Mouse (Mus musculus): Measurements from ENCODE around the gene Dpm3.
"Not testable (repeated sequence)": the region's sequence is repeated elsewhere in the genome, so short reads cannot be mapped to it uniquely, and the experiment has no call there.

The Dpm3 gene

DNA sequence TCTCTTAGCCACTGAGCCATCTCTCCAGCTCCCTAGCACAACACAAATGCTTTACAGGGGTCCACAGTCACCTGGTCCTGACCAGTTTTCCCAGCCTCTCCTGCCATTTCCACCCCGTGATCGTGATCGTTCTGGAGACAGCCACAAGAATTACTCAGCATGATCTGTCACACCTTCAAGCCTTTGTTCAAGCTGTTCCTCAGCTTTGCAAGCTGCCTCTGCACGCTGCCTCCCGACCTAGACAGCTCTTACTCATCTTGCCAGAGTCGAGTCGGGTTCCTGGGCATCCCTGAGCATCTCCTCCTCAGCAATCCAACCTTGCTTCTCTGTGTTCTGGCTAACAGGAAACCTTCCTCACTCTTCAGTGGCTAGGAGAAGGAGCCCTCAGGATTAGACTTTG, at the start of gene Dpm3:
Gene Dpm3 (plus strand): TSS at position 283 of the 400 bp plus-strand sequence.
- DNase-seq = no peak

DNA sequence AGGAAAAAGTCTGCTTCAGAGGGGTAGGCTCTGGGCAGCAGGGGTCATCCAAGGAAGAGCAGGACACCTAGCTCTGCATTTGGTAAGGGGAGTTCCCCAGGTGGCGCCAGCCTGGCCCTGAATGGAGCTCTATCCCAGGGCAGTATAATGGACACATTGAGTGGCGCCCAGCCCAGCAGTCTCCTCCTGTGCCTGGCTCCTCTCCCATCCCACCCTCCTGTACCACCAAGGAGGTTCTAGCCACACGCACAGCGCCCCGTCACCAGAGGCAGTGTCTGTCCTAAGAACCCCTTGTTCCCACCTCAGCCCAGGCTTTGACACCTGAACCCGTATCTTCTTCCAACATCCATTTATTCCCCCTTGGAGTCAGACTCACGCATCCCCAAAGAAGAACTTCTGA, 49.4 kb upstream of the Dpm3 start:
- DNase-seq = no peak

DNA sequence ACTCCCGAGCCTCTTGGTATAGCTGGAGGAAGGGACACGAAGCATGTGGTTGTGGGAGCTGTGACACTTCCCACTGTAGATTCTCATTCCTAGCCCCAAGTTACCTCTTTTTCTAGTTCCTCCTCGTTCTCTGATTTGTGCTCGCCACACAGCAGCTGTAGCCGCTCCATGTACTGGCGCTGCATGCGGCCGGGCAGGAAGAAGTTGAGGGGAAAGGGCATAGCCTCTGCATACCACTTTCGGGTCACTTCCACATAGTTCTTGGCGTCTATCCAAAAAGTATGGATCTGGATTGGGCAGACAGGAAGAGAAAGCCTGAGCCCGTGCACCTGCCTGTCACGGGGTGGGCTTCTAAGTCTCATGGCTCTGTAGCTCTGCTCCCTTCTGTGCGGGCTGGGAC, 49.0 kb upstream of the Dpm3 start:
- peak; percentile 66 for DNase-seq

DNA sequence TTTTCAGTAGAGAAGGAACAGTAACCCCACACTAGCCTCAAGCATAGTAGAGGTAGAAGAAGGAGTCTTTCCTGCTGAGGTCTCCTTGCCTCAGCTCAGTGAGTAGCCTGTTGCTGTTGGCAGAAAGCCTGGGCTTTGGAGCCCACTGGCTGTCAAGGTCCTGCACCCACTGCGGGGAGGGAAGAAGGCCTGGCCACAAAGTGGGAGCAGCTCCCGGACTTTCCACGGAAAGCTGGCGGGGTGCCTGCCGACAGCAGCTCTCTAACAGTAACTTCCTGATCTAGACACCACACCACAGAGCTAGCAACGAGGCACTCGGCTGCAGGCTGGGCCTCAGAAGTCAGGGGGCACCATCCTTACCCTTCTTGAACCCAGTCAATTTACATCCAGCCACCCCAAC, 48.4 kb upstream of the Dpm3 start:
- DNase-seq = peak; percentile 87

DNA sequence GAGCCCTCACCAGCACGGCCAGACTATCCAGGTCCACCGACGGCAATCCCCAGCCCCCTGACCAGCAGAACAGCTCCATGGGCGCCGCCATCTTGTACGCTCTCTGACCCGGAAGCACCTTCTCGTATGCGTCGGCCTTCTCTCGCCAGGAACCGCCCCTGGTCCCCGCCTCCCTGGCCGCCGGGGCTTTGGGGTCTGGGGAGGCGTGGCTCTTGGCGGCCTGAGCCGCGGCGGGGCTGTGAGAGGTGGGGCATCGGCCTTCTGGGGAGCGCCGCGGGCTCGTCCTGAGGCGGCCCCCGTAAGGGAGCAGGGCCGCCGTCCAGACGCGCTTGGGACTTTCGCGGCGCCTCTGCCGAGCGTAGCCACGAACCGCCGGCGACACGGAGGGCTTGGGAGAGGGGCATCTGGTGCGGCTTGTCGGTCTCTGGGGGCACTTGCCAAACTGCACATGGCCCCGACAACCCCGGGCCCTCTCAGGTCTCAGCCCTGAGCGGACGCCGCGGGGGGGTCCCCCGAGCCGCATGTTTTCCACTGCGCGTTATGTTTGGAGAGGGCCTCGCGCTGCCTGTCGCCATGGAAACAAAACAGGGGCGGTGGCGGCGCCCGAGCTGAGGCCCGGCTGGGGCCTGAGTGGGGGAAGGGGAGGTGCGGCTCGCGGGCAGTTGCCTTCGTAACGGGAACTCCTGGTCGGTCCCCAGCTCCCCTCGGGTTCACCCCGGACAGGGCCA, 45.2 kb upstream of the Dpm3 start:
- peak; percentile 96 for DNase-seq

DNA sequence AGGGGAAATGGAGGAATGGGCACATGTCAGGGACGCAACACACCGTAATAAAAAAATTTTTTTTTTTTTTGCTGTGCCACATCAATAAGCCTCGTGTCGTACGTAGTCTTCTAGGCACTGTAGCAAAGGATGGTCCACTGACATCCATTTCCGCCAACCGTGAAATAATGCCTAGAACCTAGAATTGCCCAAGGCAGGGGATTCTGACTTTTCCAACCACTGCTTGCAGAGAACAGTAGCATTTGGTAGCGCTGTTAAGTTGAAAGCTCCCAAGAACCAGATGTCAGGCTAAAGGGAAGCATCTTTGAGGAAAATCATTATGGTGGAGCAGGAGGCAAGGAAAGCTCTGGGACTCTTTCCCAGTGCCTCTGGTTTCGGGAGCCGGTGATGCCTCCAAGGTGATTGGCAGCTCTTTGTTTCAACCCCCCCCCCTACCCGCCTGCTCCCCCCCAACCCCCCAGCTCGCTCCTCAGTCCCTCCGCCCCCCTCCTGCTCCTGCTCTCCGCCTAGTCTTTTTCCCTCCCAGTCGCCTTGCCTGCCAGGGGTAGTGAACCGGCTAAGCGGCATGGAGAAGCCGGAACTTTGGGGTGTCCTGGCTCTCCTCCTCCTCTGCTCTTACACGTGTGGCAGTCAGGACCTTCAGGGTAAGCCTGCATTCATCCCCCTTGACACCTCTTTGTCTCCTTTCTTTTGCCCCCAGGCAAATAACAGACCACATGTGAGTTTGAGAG, 44.3 kb upstream of the Dpm3 start, which contains the start of gene Thbs3:
Gene Thbs3 (plus strand): TSS at position 500 of the 731 bp plus-strand sequence.
- peak; percentile 58 for DNase-seq

DNA sequence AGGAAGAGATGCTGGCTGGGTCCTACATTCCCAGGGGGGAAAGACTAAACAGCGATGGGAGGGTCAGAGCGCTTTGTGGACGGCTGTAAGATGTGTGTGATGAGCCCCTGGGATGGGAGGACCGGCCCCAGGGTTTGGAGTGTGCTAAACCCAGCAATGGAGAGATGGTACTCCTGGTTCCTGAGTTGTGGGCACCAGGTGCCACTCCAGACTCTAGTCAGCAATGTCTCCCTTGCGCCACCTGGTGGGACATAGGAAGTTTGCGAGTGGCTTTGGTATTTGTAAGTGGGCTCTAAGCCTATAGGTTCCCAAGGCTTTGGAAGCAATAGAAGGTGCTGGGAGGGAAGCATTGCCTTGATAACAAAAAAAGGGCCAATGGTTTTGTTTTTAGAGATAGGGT, 43.3 kb upstream of the Dpm3 start:
- DNase-seq = peak; percentile 92

DNA sequence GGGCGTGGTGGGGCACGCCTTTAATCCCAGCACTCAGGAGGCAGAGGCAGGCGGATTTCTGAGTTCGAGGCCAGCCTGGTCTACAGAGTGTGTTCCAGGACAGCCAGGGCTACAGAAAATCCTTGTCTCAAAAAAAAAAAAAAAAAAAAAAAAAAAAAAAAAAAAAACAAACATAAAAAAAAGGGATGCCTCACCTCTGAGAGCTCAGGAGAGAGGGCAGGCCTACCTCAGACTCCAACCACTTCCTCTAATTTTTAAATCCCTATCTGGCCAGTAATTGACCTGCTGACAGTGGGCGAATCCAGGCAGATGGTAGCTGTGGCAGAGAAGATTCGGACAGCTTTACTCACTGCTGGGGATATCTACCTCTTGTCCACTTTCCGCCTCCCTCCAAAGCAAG, 42.8 kb upstream of the Dpm3 start:
- not testable (repeated sequence) for DNase-seq

DNA sequence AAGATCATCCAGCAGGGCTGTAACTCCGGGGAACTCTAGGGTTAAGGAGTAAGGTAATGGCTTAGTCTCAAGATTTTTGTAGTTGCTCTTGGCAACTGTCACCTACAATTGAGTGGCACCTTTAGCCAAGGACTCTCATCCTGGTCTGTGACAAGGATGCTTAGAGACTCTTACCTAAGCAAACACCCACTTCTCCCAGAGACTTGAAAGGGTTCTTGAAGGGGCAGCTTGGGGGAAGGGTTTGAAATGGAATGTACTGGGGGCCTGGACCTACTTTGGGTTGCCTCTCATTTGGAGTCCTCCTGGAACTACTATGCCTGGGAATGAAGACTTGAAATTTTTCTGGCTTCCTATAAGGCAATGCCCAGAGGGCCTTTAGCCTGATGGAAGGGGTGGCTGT, 40.9 kb upstream of the Dpm3 start:
- no peak for DNase-seq

DNA sequence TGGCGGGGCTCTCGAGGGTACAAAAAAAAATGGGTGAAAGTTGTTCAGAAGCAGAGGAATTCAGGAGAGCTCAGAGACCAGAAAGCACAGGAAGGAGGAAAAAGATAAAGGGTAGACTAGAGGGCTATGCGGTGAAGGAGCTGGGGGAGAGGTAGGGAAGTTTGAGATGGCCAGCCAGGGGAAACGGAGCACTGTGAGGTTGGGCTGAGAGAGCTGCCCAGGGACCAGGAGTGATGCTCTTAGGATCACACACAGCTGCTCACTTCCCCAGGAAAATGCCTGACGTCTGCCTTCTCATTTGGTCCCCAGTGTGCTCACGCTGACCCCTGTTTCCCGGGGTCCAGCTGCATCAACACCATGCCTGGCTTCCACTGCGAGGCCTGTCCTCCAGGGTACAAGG, 39.6 kb upstream of the Dpm3 start:
- DNase-seq = peak; percentile 4

DNA sequence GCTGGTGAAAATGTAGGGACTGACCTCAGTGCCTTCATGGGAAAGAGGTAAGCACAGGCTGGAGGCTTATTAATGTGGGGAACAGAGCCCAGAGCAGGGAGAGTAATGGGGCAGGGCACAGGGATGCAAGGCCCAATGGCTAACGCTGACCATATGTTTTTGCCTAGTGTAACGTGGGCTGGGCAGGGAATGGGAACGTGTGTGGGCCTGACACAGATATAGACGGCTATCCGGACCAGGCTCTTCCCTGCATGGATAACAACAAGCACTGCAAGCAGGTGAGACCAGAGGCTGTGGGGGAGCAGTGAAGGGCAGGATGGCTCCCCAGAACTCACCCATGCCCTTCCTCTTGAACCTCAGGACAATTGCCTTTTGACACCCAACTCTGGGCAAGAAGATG, 38.0 kb upstream of the Dpm3 start:
- DNase-seq = no peak

DNA sequence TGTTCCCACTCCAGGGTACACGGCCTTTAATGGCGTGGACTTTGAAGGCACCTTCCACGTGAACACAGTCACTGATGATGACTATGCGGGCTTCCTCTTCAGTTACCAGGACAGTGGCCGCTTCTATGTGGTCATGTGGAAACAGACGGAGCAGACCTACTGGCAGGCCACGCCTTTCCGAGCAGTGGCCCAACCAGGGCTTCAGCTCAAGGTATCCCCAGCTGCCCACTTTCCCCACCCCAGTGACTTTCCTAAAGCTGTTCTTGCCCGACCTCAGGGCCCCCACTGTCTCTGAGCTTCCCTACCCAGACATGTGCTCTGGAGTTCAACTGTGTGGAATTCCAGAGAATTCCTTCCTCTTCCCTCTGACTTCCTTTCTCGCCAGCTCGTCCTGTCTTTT, 34.4 kb upstream of the Dpm3 start:
- DNase-seq = no peak

DNA sequence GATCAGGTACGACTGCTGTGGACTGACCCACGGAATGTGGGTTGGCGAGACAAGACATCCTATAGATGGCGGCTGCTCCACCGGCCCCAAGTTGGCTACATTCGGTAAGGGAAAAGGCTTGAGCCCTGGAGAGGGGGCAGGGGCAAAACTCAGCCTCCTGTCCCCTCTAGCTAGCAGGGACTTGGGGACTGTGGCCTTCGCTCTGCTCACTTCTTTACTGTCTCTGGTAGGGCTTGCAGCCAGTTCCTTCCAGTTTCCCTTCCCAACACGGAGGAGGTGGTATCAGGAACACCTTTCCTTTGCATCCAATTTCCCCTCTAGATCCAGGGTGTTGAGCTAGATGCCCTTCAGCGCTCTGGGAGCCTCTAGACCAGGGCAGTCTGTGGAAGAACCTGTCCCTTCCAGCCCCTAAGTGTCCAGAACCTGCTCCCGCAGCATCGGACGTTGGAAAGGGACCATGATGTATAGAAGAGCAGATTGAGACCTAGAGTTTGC, 33.8 kb upstream of the Dpm3 start:
- DNase-seq = no peak

DNA sequence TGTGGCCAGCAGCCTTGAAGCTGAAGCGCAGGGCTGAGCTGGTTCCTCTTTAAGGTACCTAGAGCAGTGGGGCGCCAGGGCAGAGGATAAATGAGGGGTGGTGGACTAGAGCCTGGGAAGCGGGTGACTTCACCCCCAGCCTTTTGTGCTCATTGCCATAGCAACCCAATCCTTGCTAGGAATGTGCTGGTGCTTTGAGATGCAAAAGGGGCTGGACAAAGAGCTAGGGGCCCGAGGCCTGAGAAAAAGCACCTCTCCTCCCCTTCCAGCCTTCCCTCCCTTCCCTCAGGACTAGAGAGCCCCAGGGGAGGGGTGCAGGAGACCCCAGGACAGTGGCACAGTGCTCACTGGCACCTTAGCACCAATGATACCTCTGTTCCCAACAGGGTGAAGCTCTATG, 33.2 kb upstream of the Dpm3 start:
- no peak for DNase-seq

DNA sequence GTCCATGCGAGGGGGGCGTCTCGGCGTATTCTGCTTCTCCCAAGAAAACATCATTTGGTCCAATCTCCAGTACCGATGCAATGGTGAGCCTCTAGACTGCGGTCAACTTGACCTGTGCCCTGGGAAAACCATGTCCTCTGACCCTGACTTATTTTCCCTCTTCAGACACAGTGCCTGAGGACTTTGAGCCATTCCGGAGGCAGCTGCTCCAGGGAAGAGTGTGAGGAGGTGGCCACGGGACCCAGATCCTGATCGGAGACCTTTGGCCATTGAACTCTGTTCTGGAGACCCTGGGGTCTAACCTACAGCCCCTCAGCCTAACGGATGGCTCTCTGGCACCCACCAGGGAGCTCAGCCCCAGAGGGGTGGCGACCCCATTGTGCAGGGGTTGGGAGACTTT, 32.8 kb upstream of the Dpm3 start:
- no peak for DNase-seq

DNA sequence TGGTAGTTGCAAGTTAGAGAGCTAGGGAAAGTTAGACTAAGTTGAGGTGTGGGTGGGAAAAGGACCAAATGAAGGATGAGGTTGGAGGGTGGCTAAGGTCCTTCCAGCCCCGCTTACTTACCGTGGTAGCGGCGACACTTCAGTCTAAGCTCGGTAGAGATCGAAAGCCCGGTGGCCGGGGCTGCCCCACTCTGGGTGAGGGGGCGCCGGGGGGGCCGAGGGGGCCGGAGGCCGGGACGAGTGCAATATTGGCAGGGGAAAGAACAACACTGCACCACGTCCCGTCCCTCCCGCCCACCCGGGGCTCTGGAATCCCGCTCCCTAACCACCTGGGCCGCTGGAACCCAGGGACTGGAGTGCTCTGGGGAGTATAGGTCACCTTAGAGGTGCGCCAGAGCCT, 32.3 kb upstream of the Dpm3 start, which contains the start of gene Mtx1:
Gene Mtx1 (minus strand): TSS at position 189 of the 400 bp plus-strand sequence.
- DNase-seq = peak; percentile 53

DNA sequence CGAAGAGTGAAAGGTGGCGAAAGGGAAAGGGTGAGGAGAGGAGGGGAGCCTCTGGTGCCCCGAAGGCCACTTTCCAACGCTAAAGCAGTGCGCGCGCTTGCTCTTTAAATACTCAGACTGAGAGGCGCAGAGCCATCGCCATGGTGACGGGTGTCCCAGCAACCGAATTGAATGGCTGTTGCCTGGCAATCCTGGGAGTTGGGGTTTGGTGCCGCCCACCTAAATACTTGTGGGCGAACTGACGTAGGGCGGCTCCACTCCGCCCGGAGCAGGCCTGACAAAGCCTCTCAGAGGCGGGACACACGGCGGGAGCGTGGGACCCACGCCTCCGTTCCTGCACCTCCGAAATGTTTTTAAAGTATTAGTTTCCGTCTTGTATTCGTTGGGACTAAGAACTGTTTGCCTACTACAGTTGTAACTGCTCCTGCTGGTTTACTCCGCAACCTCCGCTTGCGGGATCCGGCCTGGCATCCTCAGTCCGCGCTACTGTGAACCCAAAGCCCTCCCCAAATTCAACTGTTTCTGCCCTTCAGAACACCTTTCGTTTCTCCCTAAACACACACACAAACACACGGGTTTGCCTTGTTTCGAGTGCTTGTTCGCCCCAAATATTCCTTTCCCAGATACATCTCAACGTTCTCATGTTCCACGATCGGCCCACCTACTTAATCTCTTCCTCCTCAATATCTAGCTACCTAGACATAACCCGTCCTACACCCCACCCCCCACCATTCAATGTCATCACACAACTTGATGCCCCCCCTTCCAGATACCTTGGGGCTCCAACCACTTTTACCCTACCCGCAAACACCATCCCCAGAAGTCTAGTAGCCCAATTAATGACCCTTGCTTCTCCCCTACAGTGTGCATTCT, 31.6 kb upstream of the Dpm3 start:
- DNase-seq = peak; percentile 92

DNA sequence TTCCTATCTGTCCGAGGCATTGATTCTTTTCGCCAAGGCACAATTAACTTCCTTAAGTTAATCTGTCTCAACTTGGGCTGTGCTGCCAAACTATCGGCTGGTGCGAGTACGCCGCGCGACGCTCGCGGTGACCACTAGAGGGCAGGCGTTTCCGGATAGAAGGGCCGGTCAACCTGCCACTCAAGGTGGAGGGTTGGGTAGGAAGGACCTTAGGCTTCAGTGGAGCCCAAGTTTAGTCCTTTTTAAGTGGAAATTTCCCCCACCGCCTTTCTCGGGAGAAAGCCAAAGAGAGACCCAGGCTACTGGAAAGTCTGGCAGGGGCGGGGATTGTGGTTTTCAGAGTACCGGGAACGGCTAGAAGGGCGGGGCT, 31.0 kb upstream of the Dpm3 start:
- DNase-seq = peak; percentile 94

DNA sequence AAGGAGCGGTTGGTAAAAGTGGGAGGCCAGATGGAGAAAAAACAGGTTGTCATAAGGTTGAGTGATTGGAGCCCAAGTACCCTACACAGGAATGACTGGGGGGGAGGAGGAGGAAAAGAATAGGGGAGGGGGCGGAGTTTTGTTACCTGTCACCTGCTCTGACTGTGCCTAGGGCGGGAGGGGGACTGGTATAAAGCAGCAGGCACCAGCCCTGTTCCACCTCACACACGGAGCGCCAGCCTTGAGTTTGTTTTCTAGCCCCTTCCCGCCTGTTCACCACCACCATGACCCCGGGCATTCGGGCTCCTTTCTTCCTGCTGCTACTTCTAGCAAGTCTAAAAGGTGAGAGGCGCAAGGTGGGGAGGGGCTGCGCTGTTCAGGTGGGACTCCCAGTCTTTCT, 30.3 kb upstream of the Dpm3 start, which contains the start of gene Muc1:
Gene Muc1 (plus strand): TSS at position 222 of the 400 bp plus-strand sequence.
- DNase-seq = peak; percentile 66

DNA sequence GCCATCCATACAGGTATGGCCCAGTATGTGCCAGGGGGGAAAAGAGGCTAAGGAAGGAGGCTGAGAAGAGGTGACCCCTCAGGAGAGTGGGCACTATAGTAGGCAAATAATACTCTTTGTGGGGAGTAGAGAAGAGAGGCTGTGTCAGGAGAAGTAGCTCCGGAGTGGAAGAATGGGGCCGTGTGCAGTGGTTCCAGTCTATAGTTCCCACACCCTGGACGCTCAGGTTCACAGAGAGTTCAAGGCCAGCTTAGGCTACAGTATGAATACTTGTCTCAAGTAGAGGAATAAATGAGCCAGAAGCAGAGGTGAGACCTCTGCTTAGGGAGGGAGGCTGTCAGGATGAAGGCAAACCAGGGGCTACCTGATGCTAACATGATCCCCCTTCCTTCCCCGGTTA, 29.9 kb upstream of the Dpm3 start:
- DNase-seq = no peak

DNA sequence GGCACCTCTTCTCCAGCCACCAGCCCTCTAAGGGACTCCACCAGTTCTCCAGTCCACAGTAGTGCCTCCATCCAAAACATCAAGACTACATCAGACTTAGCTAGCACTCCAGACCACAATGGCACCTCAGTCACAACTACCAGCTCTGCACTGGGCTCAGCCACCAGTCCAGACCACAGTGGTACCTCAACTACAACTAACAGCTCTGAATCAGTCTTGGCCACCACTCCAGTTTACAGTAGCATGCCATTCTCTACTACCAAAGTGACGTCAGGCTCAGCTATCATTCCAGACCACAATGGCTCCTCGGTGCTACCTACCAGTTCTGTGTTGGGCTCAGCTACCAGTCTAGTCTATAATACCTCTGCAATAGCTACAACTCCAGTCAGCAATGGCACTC, 28.6 kb upstream of the Dpm3 start:
- DNase-seq = no peak

DNA sequence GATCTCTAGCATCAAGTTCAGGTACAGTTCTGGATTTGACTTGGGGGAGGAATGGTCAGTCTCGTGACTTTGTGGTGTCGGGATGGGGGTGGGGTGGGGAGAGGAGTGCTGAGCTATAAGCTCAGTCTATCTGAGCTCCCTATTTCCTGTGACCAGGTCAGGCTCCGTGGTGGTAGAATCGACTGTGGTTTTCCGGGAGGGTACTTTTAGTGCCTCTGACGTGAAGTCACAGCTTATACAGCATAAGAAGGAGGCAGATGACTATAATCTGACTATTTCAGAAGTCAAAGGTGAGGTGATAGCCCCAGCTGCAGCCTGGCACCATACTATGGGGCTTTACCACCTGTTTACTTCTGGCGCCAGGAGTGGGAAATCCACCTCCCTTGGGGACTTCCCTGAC, 27.8 kb upstream of the Dpm3 start:
- DNase-seq = no peak

DNA sequence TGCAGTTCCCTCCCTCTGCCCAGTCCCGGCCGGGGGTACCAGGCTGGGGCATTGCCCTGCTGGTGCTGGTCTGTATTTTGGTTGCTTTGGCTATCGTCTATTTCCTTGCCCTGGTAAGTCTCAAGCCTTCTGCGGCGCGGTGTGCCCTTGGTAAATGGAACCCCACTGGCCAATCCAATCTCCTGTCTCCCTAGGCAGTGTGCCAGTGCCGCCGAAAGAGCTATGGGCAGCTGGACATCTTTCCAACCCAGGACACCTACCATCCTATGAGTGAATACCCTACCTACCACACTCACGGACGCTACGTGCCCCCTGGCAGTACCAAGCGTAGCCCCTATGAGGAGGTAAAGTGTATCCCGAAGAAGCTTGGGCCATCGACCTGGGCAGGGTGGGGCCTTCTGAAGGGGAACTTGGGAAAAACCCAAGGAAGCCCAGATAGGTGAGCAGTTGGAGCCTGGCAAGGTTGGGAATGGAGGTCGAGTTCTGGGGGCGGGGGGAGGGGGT, 27.3 kb upstream of the Dpm3 start:
- DNase-seq = no peak
